Mouse (Mus musculus): ENCODE data around the gene Adgra1. TPM values are rescaled to one million over a fixed set of nuclear protein-coding genes. Genes with fewer than 3 reads are reported as not detected.

Adgra1 gene
- polyA plus RNA-seq, 1 experiment from 2014 or later: not detected

DNA sequence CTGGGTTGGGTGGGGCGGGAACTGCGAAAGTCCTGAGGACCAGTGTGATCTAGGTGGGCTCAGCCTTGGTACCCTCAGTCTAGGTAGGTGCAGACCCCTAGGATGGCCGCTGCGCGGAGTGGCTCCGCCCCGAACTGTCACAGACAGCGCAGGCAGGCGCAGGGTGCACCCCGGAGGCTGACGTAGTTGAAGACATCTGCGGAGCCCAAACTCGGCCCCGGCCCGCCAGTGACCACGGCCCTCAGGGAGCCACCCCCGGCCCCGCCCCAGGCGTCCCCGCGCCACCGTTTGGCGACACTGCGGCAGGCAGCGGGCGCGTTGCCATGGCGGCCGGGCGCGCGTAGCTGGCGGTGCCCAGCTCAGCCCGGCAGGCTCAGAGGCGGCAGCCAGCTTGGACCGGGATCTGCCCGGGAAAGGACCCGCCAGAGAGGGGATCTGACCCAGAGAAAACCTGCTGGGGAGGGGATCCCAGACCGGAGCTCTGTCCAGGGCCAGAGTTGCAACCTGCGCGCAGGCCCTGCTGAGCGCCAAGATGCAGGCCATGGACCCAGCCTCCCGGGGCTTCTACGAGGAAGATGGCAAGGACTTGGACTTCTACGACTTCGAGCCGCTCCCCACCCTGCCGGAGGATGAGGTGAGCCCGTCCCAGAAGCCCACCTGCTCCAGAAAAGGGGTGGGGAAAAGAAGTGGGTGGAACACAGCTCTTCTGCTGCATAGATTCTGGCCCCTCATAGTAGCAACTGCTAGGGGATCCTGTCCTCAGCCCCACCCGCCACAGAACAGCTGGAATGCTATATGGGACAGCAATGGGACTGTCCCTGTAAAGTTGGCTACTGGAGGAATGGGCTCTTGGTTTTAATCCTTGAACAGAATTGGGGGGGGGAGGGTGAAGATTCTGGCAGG lies 60.9 kb downstream of the Adgra1 start, which contains the start of gene Kndc1:
Gene Kndc1, plus strand, starts transcription at position 42 of the 903 bp plus-strand sequence.
- H3K9ac ChIP-seq (ENCODE audit: low read length): peak within 1 kb of the TSS; percentile 32; the same call in 1 of the 2 replicates
- no peaks in the 10 kb centered on the region for H3K36me3 ChIP-seq (ENCODE audit: control insufficient read depth, insufficient read depth, low read length)
- peak within 1 kb of the TSS; percentile 41 for H3K4me3 ChIP-seq (ENCODE audit: low read depth, low read length)
- H3K9me3 ChIP-seq (ENCODE audit: control insufficient read depth, low read length): no peaks in the 10 kb centered on the region
- no peak within 1 kb of the TSS for H3K27ac ChIP-seq (replicated peaks; ENCODE audit: low read depth, low read length)
- peaks cover 35% of the 10 kb centered on the region for H3K27me3 ChIP-seq (ENCODE audit: control insufficient read depth, insufficient read depth, low read length)
- ATAC-seq (ENCODE audit: insufficient number of reproducible peaks, low FRiP score, low TSS enrichment, low read depth) (0 out of 2 replicates have a peak, but pooled peaks have one; percentile 18), DNase-seq (ENCODE audit: low spot score) (peak; percentile 37)
- no peaks in the 10 kb centered on the region; the same call in 1 of the 2 replicates for H3K4me1 ChIP-seq (ENCODE audit: control insufficient read depth, insufficient read depth, low read length)
- peak within 1 kb of the TSS; percentile 86 for H3K4me2 ChIP-seq (ENCODE audit: low read depth, severe bottlenecking)
- under 1% methylated on average over 50 of the region's 50 CpGs for WGBS

DNA sequence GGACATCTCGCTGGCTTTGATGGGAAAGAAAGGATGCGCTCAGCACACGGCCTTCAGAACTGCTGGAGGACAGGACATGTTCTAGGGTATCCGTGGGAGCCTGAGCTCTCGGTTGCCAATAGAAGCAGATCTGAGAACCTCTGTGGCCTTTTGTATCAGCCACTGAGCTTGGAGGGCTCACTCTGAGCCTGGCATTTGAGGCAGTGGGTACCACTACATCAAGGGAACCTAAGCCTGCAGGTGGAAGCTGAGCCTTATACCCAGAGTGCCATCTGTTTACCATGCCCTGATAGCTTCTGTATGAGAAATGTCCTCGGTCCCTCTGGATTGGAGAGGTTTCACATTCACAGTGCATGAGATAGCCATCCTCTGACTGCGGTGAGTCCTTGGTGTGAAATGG lies 62.3 kb downstream of the Adgra1 start:
- Histone ChIP-seq H3K27me3 (ENCODE audit: control insufficient read depth, insufficient read depth, low read length) (peaks cover 35% of the 10 kb centered on the region), H3K4me3 (ENCODE audit: low read depth, low read length) (no peak overlapping the region), H3K36me3 (ENCODE audit: control insufficient read depth, insufficient read depth, low read length) (no peaks in the 10 kb centered on the region), H3K9me3 (ENCODE audit: control insufficient read depth, low read length) (no peaks in the 10 kb centered on the region), H3K4me2 (ENCODE audit: low read depth, severe bottlenecking) (no peak overlapping the region), H3K4me1 (ENCODE audit: control insufficient read depth, insufficient read depth, low read length) (no peaks in the 10 kb centered on the region; the same call in 1 of the 2 replicates), H3K27ac (replicated peaks; ENCODE audit: low read depth, low read length) (no peak overlapping the region), H3K9ac (ENCODE audit: low read length) (no peak overlapping the region)
- ATAC-seq (ENCODE audit: insufficient number of reproducible peaks, low FRiP score, low TSS enrichment, low read depth) (no peak), DNase-seq (ENCODE audit: low spot score) (no peak)
- WGBS: 73% methylated on average over 7 of the region's 7 CpGs

DNA sequence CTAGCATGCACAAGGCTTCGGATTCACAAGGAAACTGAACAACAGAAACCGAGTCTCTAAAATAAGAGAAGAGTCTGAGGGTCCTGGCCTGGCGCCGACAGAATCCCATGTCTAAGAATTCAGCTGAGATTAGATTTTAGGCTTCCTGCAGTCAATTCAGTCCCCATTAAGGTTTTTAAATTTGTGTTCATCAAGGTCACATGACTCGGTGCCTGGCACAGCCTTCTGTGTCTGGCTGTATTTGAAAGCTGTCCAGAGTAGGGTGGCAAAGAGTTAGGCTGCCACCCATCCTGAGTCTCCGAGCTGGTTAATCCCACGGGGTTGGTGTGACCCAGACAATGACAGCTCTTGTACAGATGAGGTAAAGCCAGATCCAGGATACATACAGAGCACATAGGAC lies 62.8 kb downstream of the Adgra1 start:
- Histone ChIP-seq H3K36me3 (ENCODE audit: control insufficient read depth, insufficient read depth, low read length) (no peaks in the 10 kb centered on the region), H3K27me3 (ENCODE audit: control insufficient read depth, insufficient read depth, low read length) (peaks cover 35% of the 10 kb centered on the region), H3K4me2 (ENCODE audit: low read depth, severe bottlenecking) (no peak overlapping the region), H3K27ac (replicated peaks; ENCODE audit: low read depth, low read length) (no peak overlapping the region), H3K4me3 (ENCODE audit: low read depth, low read length) (no peak overlapping the region), H3K9me3 (ENCODE audit: control insufficient read depth, low read length) (no peaks in the 10 kb centered on the region), H3K4me1 (ENCODE audit: control insufficient read depth, insufficient read depth, low read length) (no peaks in the 10 kb centered on the region; the same call in 1 of the 2 replicates), H3K9ac (ENCODE audit: low read length) (no peak overlapping the region)
- no peak for ATAC-seq (ENCODE audit: insufficient number of reproducible peaks, low FRiP score, low TSS enrichment, low read depth)
- WGBS: 87% methylated on average over 7 of the region's 7 CpGs
- DNase-seq (ENCODE audit: low spot score): no peak

DNA sequence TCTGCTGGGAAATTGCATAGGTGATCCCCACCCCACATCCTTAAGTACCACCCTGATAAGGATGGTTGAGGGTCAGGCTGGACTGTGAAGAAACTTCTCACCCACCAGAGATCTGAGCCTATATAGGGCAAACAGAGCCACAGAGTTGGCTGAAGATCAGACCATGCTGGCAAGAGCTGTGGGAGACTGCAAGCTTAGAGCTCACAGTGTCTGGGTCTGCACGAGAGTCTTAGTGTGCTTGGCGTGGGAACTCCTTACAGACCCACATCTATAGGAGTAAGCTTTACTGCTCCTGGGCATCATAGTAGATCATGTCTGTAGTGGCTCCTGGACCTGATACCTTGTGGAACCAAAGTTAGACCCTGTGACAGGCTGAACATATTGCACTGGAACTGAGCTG lies 64.6 kb downstream of the Adgra1 start:
- ATAC-seq (ENCODE audit: insufficient number of reproducible peaks, low FRiP score, low TSS enrichment, low read depth): no peak
- H3K36me3 ChIP-seq (ENCODE audit: control insufficient read depth, insufficient read depth, low read length): no peaks in the 10 kb centered on the region
- WGBS: 77% methylated on average over 2 of the region's 2 CpGs
- no peak overlapping the region for H3K4me2 ChIP-seq (ENCODE audit: low read depth, severe bottlenecking)
- peaks cover 28% of the 10 kb centered on the region for H3K27me3 ChIP-seq (ENCODE audit: control insufficient read depth, insufficient read depth, low read length)
- H3K27ac ChIP-seq (replicated peaks; ENCODE audit: low read depth, low read length): no peak overlapping the region
- no peak overlapping the region for H3K9ac ChIP-seq (ENCODE audit: low read length)
- no peaks in the 10 kb centered on the region; the same call in 1 of the 2 replicates for H3K4me1 ChIP-seq (ENCODE audit: control insufficient read depth, insufficient read depth, low read length)
- DNase-seq (ENCODE audit: low spot score): no peak
- no peaks in the 10 kb centered on the region for H3K9me3 ChIP-seq (ENCODE audit: control insufficient read depth, low read length)
- H3K4me3 ChIP-seq (ENCODE audit: low read depth, low read length): no peak overlapping the region

DNA sequence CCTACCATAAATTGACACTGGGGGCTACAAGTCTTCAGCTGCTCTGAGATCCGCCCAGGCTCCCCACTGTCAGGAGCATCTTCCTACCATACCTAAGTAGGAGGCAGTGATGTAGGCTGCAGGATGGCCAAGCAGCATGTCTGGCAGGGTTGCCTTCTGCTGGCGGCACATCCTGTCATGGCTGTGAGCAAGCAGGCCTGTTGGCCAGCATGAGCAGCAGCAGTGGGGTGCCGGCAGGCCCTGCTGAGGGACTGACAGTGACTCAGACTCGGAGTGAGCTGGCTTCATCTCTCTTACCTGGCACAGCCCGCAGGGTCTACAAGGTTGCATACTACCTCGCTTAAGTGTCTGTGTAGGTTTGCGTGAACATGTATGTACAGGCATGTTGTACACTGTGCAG lies 65.5 kb downstream of the Adgra1 start:
- Histone ChIP-seq H3K27ac (replicated peaks; ENCODE audit: low read depth, low read length) (no peak overlapping the region), H3K9me3 (ENCODE audit: control insufficient read depth, low read length) (no peaks in the 10 kb centered on the region), H3K36me3 (ENCODE audit: control insufficient read depth, insufficient read depth, low read length) (no peaks in the 10 kb centered on the region), H3K4me3 (ENCODE audit: low read depth, low read length) (no peak overlapping the region), H3K4me1 (ENCODE audit: control insufficient read depth, insufficient read depth, low read length) (no peaks in the 10 kb centered on the region; the same call in 1 of the 2 replicates), H3K27me3 (ENCODE audit: control insufficient read depth, insufficient read depth, low read length) (peaks cover 19% of the 10 kb centered on the region), H3K4me2 (ENCODE audit: low read depth, severe bottlenecking) (no peak overlapping the region), H3K9ac (ENCODE audit: low read length) (no peak overlapping the region)
- DNase-seq (ENCODE audit: low spot score) (no peak), ATAC-seq (ENCODE audit: insufficient number of reproducible peaks, low FRiP score, low TSS enrichment, low read depth) (no peak)
- 86% methylated on average over 7 of the region's 7 CpGs for WGBS

DNA sequence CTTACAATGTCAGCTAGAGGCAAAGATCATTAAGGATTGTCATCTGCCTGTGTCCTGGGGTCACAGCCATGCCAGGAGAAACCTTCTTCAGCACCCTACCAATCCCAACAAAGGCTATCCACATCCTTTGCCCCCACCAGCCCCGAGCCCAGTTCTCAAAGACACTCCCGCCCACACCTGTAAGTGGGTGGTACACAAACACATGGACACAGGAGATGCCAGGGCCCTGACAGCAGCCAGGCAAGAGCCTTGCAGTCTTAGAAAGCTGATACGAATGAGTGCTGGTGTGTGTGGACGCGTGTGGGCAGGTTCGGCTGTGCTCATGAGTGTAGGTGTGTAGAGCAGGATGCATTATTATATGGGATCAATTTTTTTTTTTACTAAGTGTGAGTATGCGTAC lies 66.5 kb downstream of the Adgra1 start:
- 92% methylated on average over 7 of the region's 7 CpGs for WGBS
- H3K9ac ChIP-seq (ENCODE audit: low read length): no peak overlapping the region
- no peaks in the 10 kb centered on the region for H3K4me1 ChIP-seq (ENCODE audit: control insufficient read depth, insufficient read depth, low read length)
- no peak overlapping the region for H3K27ac ChIP-seq (replicated peaks; ENCODE audit: low read depth, low read length)
- no peak overlapping the region for H3K4me3 ChIP-seq (ENCODE audit: low read depth, low read length)
- ATAC-seq (ENCODE audit: insufficient number of reproducible peaks, low FRiP score, low TSS enrichment, low read depth) (no peak), DNase-seq (ENCODE audit: low spot score) (no peak)
- no peak overlapping the region for H3K4me2 ChIP-seq (ENCODE audit: low read depth, severe bottlenecking)
- H3K9me3 ChIP-seq (ENCODE audit: control insufficient read depth, low read length): no peaks in the 10 kb centered on the region
- peaks cover 10% of the 10 kb centered on the region for H3K27me3 ChIP-seq (ENCODE audit: control insufficient read depth, insufficient read depth, low read length)
- H3K36me3 ChIP-seq (ENCODE audit: control insufficient read depth, insufficient read depth, low read length): no peaks in the 10 kb centered on the region

DNA sequence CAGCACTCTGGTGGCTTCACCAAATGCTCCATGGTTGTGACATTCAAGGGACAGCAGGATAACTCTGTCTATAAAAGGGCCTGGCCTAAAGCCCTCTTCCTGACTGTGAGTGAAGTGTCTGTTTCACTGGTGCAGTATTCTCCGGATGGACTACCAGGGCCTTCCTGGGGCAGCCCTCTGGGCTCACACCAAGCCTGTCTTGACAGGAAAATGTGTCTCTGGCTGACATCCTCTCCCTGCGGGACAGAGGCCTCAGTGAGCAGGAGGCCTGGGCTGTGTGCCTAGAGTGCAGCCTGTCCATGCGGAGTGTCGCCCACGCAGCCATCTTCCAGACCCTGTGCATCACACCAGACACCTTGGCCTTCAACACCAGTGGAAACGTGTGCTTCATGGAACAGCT lies 66.9 kb downstream of the Adgra1 start:
- peaks cover 5% of the 10 kb centered on the region for H3K27me3 ChIP-seq (ENCODE audit: control insufficient read depth, insufficient read depth, low read length)
- H3K36me3 ChIP-seq (ENCODE audit: control insufficient read depth, insufficient read depth, low read length): no peaks in the 10 kb centered on the region
- no peaks in the 10 kb centered on the region for H3K4me1 ChIP-seq (ENCODE audit: control insufficient read depth, insufficient read depth, low read length)
- H3K27ac ChIP-seq (replicated peaks; ENCODE audit: low read depth, low read length): no peak overlapping the region
- no peaks in the 10 kb centered on the region for H3K9me3 ChIP-seq (ENCODE audit: control insufficient read depth, low read length)
- no peak for DNase-seq (ENCODE audit: low spot score)
- no peak overlapping the region for H3K9ac ChIP-seq (ENCODE audit: low read length)
- 89% methylated on average over 6 of the region's 6 CpGs for WGBS
- no peak overlapping the region for H3K4me3 ChIP-seq (ENCODE audit: low read depth, low read length)
- ATAC-seq (ENCODE audit: insufficient number of reproducible peaks, low FRiP score, low TSS enrichment, low read depth): no peak
- no peak overlapping the region for H3K4me2 ChIP-seq (ENCODE audit: low read depth, severe bottlenecking)

- WGBS: 26% methylated on average over 1 of the region's 1 CpGs
- Histone ChIP-seq H3K27me3 (ENCODE audit: control insufficient read depth, insufficient read depth, low read length) (no peaks in the 10 kb centered on the region), H3K9me3 (ENCODE audit: control insufficient read depth, low read length) (no peaks in the 10 kb centered on the region), H3K36me3 (ENCODE audit: control insufficient read depth, insufficient read depth, low read length) (no peaks in the 10 kb centered on the region), H3K4me3 (ENCODE audit: low read depth, low read length) (no peak overlapping the region), H3K4me1 (ENCODE audit: control insufficient read depth, insufficient read depth, low read length) (no peaks in the 10 kb centered on the region), H3K27ac (replicated peaks; ENCODE audit: low read depth, low read length) (no peak overlapping the region), H3K9ac (ENCODE audit: low read length) (no peak overlapping the region), H3K4me2 (ENCODE audit: low read depth, severe bottlenecking) (no peak overlapping the region)
- DNase-seq (ENCODE audit: low spot score) (no peak), ATAC-seq (ENCODE audit: insufficient number of reproducible peaks, low FRiP score, low TSS enrichment, low read depth) (no peak)
These were observed 68.0 kb downstream of the Adgra1 start for GRCm38 (mm10) chr7:139901981-139902380.

Data from limb, embryonic 11.5 days (tissue).